Comparison of ENCODE assay signal across 9 mouse cellular contexts in the genomic region with DNA sequence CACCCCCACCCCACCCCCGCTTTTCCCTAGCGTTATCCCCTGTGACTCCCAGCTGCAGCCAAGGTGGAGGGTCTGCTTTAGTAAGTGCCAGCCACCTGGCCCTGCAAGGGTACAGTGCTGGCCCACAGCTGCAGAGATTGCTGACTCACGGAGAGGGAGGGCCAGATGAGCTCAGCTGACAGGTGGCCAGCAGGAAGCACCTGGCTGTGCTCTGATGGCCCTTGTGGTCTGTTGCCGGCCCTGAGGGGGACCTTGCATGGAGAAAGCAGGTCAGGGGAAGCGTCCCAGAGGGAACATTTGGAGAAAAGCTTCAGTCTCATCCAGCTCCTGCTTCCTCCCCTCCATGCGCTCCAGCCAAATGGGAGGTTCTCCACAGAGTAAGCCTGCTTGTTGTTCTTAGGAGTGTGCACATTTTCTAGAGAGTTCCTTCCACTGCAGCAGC.
A peak's percentile ranks its signal among the peaks of the same experiment; 100 is the strongest.
DNase-seq lines count a peak whose midpoint lies in the region; ATAC-seq lines count a peak whose summit lies in the region.
"Had no signal": no experiment of that assay in that cellular context is flagged by ENCODE, and none has a peak within 500 bp of the region (broad histone marks: within the 10 kb centered on the region; RNA-seq: fewer than 3 reads in every experiment).

No protein-coding gene starts in this region.

- no peak overlapping the region for H3K4me3 ChIP-seq in limb, embryonic 12.5 days (replicated peaks)
- H3K4me3 ChIP-seq: erythroblast, embryonic 14.5 days had no signal

- intact Hi-C loops in left cerebral cortex, postnatal 14 days (cut with DNase I), result no loop called here

- H3K36me3 ChIP-seq in limb, embryonic 12.5 days, result no peaks in the 10 kb centered on the region

- H3K9me3 ChIP-seq in limb, embryonic 12.5 days, result 0 out of 2 replicates have a peak, but pooled peaks cover 4% of the 10 kb centered on the region

- no peak overlapping the region for H3K9ac ChIP-seq in limb, embryonic 12.5 days (replicated peaks)

- no peak overlapping the region for H3K27ac ChIP-seq in limb, embryonic 12.5 days

- ATAC-seq in limb, embryonic 12.5 days (ENCODE audit: insufficient number of reproducible peaks, insufficient read depth, low FRiP score, low TSS enrichment, low read depth), result peak; percentile 92

- peaks cover 18% of the 10 kb centered on the region for H3K4me1 ChIP-seq in limb, embryonic 12.5 days (replicated peaks)

- peak; percentile 38 for DNase-seq in embryo, embryonic 10 days (ENCODE audit: low spot score)
- DNase-seq in embryo, embryonic 9.5 days (ENCODE audit: extremely low spot score), result no peak
- peak; percentile 82 for DNase-seq in cerebellum, adult 9-11 months
- DNase-seq in heart, adult 9 months (ENCODE audit: low spot score in 2 of 2), result peak; percentile 15 to 42
- peak; percentile 5 to 17 for DNase-seq in thymus, adult 18-20 months
- DNase-seq in layer of hippocampus, postnatal 14 days (ENCODE audit: low spot score in 2 of 2), result no peak
- DNase-seq in left cerebral cortex, postnatal 14 days (ENCODE audit: low spot score in 2 of 2), result no peak

- H3K4me2 ChIP-seq in limb, embryonic 12.5 days, result peak overlapping the region; percentile 23

- H3K27me3 ChIP-seq in limb, embryonic 12.5 days, result no peaks in the 10 kb centered on the region

- 13% methylated on average over 6 of the region's 6 CpGs for WGBS in limb, embryonic 12.5 days

Comparison
In these comparisons a context has a peak if more than half of its experiments do, and no peak if none do; other contexts are left out.
1. DNase-seq: peak in embryo, embryonic 10 days (single experiment), cerebellum, adult 9-11 months (single experiment), heart, adult 9 months (2 of 2) and thymus, adult 18-20 months (2 of 2); none in embryo, embryonic 9.5 days (single experiment), layer of hippocampus, postnatal 14 days (0 of 2) and left cerebral cortex, postnatal 14 days (0 of 2).